ENCODE assay signal across 8 mouse cellular contexts in genomic region chr12:59013234-59013633, GRCm38 (mm10). TPM values are rescaled to one million over a fixed set of nuclear protein-coding genes. Genes with fewer than 3 reads are reported as not detected.
A peak's percentile ranks its signal among the peaks of the same experiment; 100 is the strongest.
DNase-seq lines count a peak whose midpoint lies in the region; ATAC-seq lines count a peak whose summit lies in the region.

Gene Gemin2 (plus strand): TSS chr12:59013393.

- peak within 1 kb of the TSS; percentile 89 for H3K4me3 ChIP-seq in hindbrain, embryonic 16.5 days (ENCODE audit: low read length)
- peak within 1 kb of the TSS; percentile 84 for H3K4me3 ChIP-seq in macrophage (ENCODE audit: inconsistent target)

- H3K4me1 ChIP-seq in hindbrain, embryonic 16.5 days (ENCODE audit: control insufficient read depth, insufficient read depth, low read depth, low read length), result peaks cover 20% of the 10 kb centered on the region

- H3K27me3 ChIP-seq in hindbrain, embryonic 16.5 days (replicated peaks; ENCODE audit: control insufficient read depth, insufficient read depth, low read length), result no peaks in the 10 kb centered on the region

- peaks cover 32% of the 10 kb centered on the region for H3K79me2 ChIP-seq in macrophage (ENCODE audit: inconsistent target)

- ATAC-seq in hindbrain, embryonic 16.5 days, result peak; percentile 80

- WGBS in hindbrain, embryonic 16.5 days, result under 1% methylated on average over 28 of the region's 28 CpGs
- WGBS in macrophage (ENCODE audit: missing documents), result under 1% methylated on average over 28 of the region's 28 CpGs

- H3K9ac ChIP-seq in hindbrain, embryonic 16.5 days (ENCODE audit: low read depth, low read length), result peak within 1 kb of the TSS; percentile 56

- H3K36me3 ChIP-seq in hindbrain, embryonic 16.5 days (ENCODE audit: control insufficient read depth, insufficient read depth, low read length), result peaks cover 3% of the 10 kb centered on the region
- H3K36me3 ChIP-seq in macrophage (ENCODE audit: inconsistent target), result peaks cover 8% of the 10 kb centered on the region; the same call in 1 of the 2 replicates

- no peaks in the 10 kb centered on the region for H3K9me3 ChIP-seq in hindbrain, embryonic 16.5 days (ENCODE audit: control insufficient read depth, low read length)

- H3K4me2 ChIP-seq in hindbrain, embryonic 16.5 days (ENCODE audit: low read length), result peak within 1 kb of the TSS; percentile 62

- peak within 1 kb of the TSS; percentile 64 for H3K27ac ChIP-seq in hindbrain, embryonic 16.5 days (ENCODE audit: low read depth, low read length)
- peak within 1 kb of the TSS; percentile 60 for H3K27ac ChIP-seq in macrophage

- DNase-seq in R1 (ENCODE audit: low read depth, low spot score), result peak; percentile 95
- peak; percentile 91 to 95 for DNase-seq in cerebellum, postnatal 25 days
- peak; percentile 86 to 92 for DNase-seq in frontal cortex, postnatal 36 days (ENCODE audit: low spot score in 2 of 2)
- DNase-seq in left cerebral cortex, adult 18-20 months (ENCODE audit: low spot score in 2 of 2), result peak; percentile 83 to 90
- DNase-seq in right cerebral cortex, adult 18-20 months, result peak; percentile 93
- DNase-seq in urinary bladder, postnatal 10 days (ENCODE audit: low spot score), result peak; percentile 53

RNA-seq across cellular contexts. Expression of gene Gemin2, which starts in this region (rescaled TPM):
- 13.5 and 14.1 TPM in 2 replicates for polyA plus RNA-seq in hindbrain, embryonic 16.5 days (2015; fragmentation: Nextera tagmentation; extraction: Ambion mirVana)
- total RNA-seq in left cerebral cortex, adult 18-20 months (2021), result 1 to 10 TPM; 6.6 to 7.6 TPM
- total RNA-seq in macrophage (2018; cell fraction: chromatin; rRNA removed), result 10 to 100 TPM in 10 of 26 experiments, 1 to 10 TPM in 14, under 1 TPM in 2; 0.49 to 16.8 (median 7.0) TPM
- total RNA-seq in macrophage (2018; cell fraction: cytosol; rRNA removed), result 1 to 10 TPM; 1.2 to 5.5 (median 4.2) TPM
- 10 to 100 TPM in 1 of 26 experiments, 1 to 10 TPM in 25; 1.1 to 12.9 (median 3.8) TPM for total RNA-seq in macrophage (2018; cell fraction: nucleus; rRNA removed)
- polyA plus RNA-seq in macrophage (2018), result 3.3 to 9.5 TPM (median 3.6 TPM) in 3 replicates

Comparison
In these comparisons a context has a peak if more than half of its experiments do, and no peak if none do; other contexts are left out.
1. Peak in every context shown above with its lines: DNase-seq, ATAC-seq, H3K4me3 ChIP-seq and H3K27ac ChIP-seq.